Mouse (Mus musculus) stomach, postnatal 0 days (tissue): Measurements from ENCODE around the gene Tceal8.
A peak's percentile ranks its signal among the peaks of the same experiment; 100 is the strongest.

Experiments
- CTCF ChIP-seq: IDR thresholded peaks from 2 replicates; pipeline ENCODE4 v1.5.1; 2016; ENCODE audit warnings: antibody characterized with exemption, low read depth, mild to moderate bottlenecking, moderate library complexity
- EP300 ChIP-seq: optimal IDR thresholded peaks from 2 replicates; pipeline ENCODE3; 2016; ENCODE audit warnings: antibody characterized with exemption

GRCm38 (mm10) chrX:136127038-136127743, 45.0 kb downstream of the Tceal8 start:
- TF ChIP-seq CTCF = peak; percentile 50
- no peak for TF ChIP-seq EP300
